Mouse (Mus musculus): ENCODE results near the gene Dnah2.
"Not testable (repeated sequence)": the region's sequence is repeated elsewhere in the genome, so short reads cannot be mapped to it uniquely, and the experiment has no call there.

Gene Dnah2

GRCm38 (mm10) chr11:69406867-69407723, 141.8 kb downstream of the Dnah2 start:
- DNase-seq (ENCODE audit: low spot score) = peak; percentile 2

DNA sequence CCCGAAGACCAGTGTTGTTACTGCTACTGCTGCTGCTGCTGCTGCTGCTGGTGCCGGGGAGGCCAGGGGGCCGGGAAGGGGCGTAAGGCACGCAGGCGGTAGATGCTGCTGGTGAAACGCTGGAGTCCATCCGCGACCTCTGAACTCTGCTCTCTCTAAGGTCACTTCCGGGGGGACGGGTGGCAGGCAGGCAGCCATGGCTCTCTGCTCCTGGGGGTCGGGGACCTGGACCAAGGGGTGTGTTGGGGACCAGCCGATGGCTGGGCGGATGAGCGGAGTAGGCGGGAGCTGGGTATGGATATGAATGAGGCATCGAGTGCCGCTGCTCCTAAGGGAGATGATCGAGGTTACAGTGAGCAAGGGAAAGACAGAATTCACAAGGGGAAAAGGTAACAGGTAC, 142.6 kb downstream of the Dnah2 start:
- no peak for DNase-seq (ENCODE audit: low spot score)

GRCm38 (mm10) chr11:69405397-69406200, 143.3 kb downstream of the Dnah2 start:
- no peak for DNase-seq (ENCODE audit: low spot score)

- DNase-seq (ENCODE audit: low spot score) = no peak
These were observed 144.1 kb downstream of the Dnah2 start for GRCm38 (mm10) chr11:69404595-69405396.

DNA sequence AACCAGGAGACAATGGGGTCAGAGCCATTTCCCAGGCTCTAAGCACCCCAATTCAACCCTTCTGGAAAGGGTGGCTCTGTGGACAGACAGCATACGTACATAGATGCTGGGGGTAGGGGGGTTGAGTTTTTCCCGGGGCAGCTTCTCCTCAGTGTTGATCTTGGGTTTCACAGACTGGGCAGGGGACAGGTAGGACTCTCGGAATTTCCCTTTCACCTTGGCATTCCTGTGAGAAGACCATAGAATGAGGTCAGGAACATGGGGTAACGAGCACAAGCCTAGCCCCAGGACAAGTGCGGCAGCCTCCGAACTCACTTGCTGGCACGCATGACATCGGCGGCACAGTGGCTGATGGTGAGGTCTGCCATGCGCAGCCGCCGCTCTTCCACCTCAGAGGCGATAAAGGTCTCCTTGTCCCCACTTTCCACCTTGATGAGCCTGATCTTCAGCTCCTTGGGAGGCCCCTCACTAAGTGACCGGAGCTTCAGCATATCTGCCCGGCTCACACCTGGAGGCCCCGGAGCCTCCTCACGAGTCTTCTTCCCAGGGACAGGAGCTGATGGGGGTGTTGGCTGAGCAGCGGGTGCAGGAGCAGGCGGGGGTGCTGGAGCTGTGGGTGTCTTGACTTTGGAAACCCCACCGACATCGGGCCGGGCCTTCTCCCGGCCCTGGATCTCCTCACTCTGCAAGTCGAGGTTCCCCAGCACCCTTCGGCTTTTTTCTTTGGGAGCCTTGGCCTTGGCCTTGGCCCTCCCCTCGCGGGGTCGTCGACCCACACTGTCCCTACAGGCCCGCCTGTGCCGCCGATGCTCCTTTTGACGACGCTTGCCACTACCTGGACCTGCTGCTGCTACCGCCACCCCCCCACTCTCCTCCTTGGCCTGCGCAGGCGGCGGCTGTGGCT, 145.0 kb downstream of the Dnah2 start:
- peak; percentile 19 for DNase-seq (ENCODE audit: low spot score)

- DNase-seq (ENCODE audit: low spot score) = no peak
These were observed 146.9 kb downstream of the Dnah2 start for GRCm38 (mm10) chr11:69401987-69402386.

- DNase-seq (ENCODE audit: low spot score) = peak; percentile 77
These were observed 147.7 kb downstream of the Dnah2 start for GRCm38 (mm10) chr11:69401210-69401637.

DNA sequence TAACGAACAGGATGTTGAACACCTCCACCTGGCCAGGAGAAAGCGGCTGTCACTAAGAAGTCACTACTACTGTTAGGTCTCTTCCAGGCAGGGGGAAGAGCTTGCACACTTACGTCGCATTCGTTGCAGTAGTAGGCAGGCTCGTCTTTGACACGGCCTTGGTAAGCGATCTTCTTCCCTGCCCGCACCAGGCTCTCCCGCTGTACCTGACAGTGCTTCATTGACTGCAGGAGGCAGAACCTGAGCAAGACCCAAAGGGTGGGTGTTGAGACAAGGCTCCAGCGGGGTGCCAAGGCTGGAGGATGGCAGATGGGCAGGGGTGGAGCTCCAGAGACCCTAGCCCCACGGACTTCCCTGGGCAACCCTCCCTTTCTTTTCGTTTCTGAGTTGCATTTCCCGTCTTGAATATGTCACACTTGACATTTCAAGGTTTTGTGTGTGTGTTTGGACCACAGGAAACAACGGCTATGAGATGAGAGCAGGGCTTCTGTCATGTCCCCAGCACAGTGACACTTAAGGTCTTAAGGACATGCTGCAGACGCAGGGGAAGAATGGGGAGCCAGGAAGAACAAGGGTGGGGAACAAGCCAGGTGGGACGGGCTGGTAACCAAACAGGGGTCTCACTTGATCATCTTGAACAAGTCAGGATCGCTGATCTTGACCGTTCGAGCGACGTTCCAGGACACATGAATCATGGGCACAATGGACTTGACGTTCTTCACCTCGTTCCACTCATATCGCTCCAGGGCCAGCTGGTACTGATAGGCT, 148.6 kb downstream of the Dnah2 start:
- no peak for DNase-seq (ENCODE audit: low spot score)

GRCm38 (mm10) chr11:69399201-69400082, 149.5 kb downstream of the Dnah2 start:
- DNase-seq (ENCODE audit: low spot score) = peak; percentile 21

- no peak for DNase-seq (ENCODE audit: low spot score)
These were observed 150.3 kb downstream of the Dnah2 start for GRCm38 (mm10) chr11:69398486-69399200.

DNA sequence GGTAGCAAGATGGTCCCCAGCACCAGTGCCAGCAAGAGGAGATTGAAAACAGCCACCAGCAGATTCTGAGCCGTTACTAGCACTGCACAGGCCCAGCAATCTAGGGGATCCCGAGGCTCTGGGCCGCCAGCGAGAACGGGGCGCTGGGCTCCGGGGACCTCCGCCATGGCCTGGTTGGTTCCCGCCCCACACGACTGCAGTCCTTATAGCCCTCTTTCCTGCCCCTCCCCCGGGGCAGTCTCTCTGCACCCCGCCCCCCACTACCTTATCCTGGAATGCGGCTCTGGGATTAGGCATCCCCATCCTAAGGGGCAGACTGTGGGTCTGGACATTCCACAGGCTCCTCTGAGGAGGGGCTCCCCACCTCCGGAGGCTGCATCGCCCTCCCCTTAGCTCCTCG, 150.9 kb downstream of the Dnah2 start, which contains the start of gene Tmem88:
Gene Tmem88, minus strand, starts transcription at position 176 of the 400 bp plus-strand sequence.
- DNase-seq (ENCODE audit: low spot score) = peak; percentile 36

DNA sequence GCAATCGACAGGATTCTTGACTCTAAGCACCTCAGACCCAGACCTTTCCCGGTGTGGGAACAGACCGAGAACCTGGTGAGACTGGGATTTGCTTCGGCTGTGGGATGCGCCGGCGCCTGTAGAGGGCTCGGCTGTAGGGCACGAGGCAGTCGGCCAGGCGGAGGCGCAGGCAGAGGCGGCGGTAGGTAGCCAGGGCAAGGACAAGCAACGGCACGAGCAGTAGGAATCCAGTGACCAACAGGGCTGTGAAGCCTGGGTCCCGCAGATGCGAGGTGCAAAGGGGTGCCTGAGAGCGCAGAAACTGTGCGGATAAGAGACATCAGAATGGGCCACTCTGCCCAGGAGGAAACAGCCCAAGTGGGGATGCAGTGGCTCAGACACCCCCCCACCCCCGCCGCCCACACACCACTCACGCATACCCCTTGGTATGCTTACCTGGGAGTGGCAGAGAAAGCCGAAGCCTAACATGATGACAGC, 151.3 kb downstream of the Dnah2 start:
- DNase-seq (ENCODE audit: low spot score) = peak; percentile 40

- peak; percentile 33 for DNase-seq (ENCODE audit: low spot score)
These were observed 152.1 kb downstream of the Dnah2 start for GRCm38 (mm10) chr11:69396772-69397171.

DNA sequence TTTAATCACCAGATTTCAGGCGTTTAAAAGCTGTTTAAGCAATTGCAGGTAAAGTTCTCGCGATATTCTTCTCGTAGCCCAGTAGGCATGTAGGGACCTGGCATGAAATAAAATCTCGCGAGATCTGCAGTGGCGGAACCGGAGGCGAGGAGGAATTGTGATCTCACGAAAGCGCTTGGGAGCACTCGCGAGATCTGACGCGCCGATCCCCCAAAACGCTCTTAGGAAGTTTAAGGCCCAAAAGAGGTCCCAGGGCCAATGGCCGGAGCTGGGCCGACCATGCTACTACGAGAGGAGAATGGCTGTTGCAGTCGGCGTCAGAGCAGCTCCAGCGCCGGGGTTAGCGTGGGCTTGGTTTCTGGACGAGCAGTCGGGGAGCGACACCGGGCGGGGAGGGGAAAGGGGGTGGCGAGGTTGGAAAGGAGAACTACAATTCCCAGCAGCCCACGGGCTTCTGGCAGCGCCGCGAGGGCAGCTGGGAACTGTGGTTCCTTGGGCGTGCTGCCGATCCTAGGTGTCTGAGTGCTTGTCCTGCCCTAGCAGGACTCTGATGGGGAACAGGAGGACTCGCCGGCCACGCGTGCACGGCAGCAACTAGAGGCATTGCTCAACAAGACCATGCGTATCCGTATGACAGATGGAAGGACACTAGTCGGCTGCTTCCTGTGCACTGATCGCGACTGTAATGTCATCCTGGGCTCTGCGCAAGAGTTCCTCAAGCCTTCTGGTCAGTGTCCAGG, 153.1 kb downstream of the Dnah2 start:
- peak; percentile 90 for DNase-seq (ENCODE audit: low spot score)

DNA sequence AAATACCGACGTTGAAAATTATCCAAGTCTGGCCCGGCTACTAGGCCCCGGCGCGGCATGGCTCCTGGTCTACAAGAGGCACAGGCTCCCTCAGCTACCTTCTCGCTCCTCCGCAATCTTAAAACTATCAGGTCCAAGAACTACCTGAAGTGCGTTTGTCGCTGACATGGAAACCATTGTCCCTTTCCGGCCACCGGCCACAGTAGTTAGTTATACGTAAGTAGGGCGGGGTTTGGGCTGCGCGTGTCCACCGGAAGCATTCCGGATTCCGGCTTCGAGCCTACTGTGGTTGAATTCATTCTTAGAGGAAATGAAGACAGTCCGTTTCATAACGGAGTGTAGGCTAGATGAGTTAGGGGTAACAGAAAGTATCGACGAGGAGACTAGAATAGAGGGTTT, 153.7 kb downstream of the Dnah2 start, which contains the start of the genes Naa38 and Cyb5d1:
Gene Naa38, plus strand, starts transcription at position 253 of the 399 bp plus-strand sequence.
Gene Cyb5d1, minus strand, starts transcription at position 397 of the 399 bp plus-strand sequence.
- peak; percentile 84 for DNase-seq (ENCODE audit: low spot score)

GRCm38 (mm10) chr11:69394591-69395167, 154.2 kb downstream of the Dnah2 start:
- DNase-seq (ENCODE audit: low spot score) = not testable (repeated sequence)
